Mouse (Mus musculus) hindbrain, embryonic 16.5 days (tissue): ENCODE results near the gene Lkaaear1. TPM values are rescaled to one million over a fixed set of nuclear protein-coding genes. Genes with fewer than 3 reads are reported as not detected.

Source experiments
- ATAC-seq: fragments of 200-750 bp; cut with Nextera tagmentation; 2 replicates; pipeline ENCODE4 v1.8.0; 2017; ENCODE audit warnings: moderate TSS enrichment, moderate library complexity
- H3K27ac ChIP-seq: fragments of 300-500 bp; sonication (generic); 2 replicates; pipeline ENCODE4 v1.5.1; 2014; ENCODE audit warnings: low read depth, mild to moderate bottlenecking, control low read depth, low read length, moderate library complexity
- H3K27me3 ChIP-seq: fragments of 300-500 bp; sonication (generic); replicated peaks from 2 replicates; pipeline ENCODE4 v1.6.1; 2014; ENCODE audit warnings: low read length; ENCODE audit not compliant: control insufficient read depth, insufficient read depth
- H3K36me3 ChIP-seq: fragments of 300-500 bp; sonication (generic); 2 replicates; pipeline ENCODE4 v1.6.1; 2014; ENCODE audit warnings: mild to moderate bottlenecking, low read length, moderate library complexity, mixed read lengths; ENCODE audit not compliant: control insufficient read depth, insufficient read depth
- H3K4me1 ChIP-seq: fragments of 300-500 bp; sonication (generic); 2 replicates; pipeline ENCODE4 v1.6.1; 2014; ENCODE audit warnings: low read depth, low read length; ENCODE audit not compliant: control insufficient read depth, insufficient read depth
- H3K4me2 ChIP-seq: fragments of 300-500 bp; sonication (generic); 2 replicates; pipeline ENCODE4 v1.6.1; 2014; ENCODE audit warnings: mild to moderate bottlenecking, low read length, control low read depth, moderate library complexity
- H3K4me3 ChIP-seq: fragments of 300-500 bp; sonication (generic); 2 replicates; pipeline ENCODE4 v1.5.1; 2014; ENCODE audit warnings: mild to moderate bottlenecking, low read length, control low read depth, moderate library complexity
- H3K9ac ChIP-seq: fragments of 300-500 bp; sonication (generic); 2 replicates; pipeline ENCODE4 v1.6.1; 2014; ENCODE audit warnings: low read depth, mild to moderate bottlenecking, control low read depth, low read length, moderate library complexity
- H3K9me3 ChIP-seq: fragments of 300-500 bp; sonication (generic); 2 replicates; pipeline ENCODE4 v1.6.1; 2014; ENCODE audit warnings: mild to moderate bottlenecking, low read length, moderate library complexity; ENCODE audit not compliant: control insufficient read depth
- WGBS: fragments of 180-500 bp; shearing (Covaris S2); extraction: QIAGEN DNeasy Blood & Tissue Kit; methylation state at CpG from one replicate; pipeline ENCODE4 v1.1.7; 2014; 5-methylcytosine and 5-hydroxymethylcytosine counted together
- polyA plus RNA-seq: library from polyadenylated mRNA; unstranded; fragments of >200 nt; fragmentation: Nextera tagmentation; extraction: Ambion mirVana; gene quantifications from 2 replicates; pipeline ENCODE4 v1.2.1, GENCODE M21; 2015

Lkaaear1 gene
- polyA plus RNA-seq, 1 experiment from 2014 or later, result not detected

GRCm38 (mm10) chr2:181670285-181670912 is 27.8 kb downstream of the Lkaaear1 start:
- Histone ChIP-seq H3K9ac (peak overlapping the region; percentile 57), H3K9me3 (no peaks in the 10 kb centered on the region), H3K4me3 (peak overlapping the region; percentile 46), H3K27me3 (peaks cover 37% of the 10 kb centered on the region), H3K4me2 (peak overlapping the region; percentile 66), H3K27ac (no peak overlapping the region), H3K4me1 (peaks cover 13% of the 10 kb centered on the region), H3K36me3 (no peaks in the 10 kb centered on the region)
- WGBS, result 2% methylated on average over 56 of the region's 56 CpGs
- ATAC-seq, result peak; percentile 41; the same call in 1 of the 2 replicates

- no peaks in the 10 kb centered on the region for H3K9me3 ChIP-seq
- H3K9ac ChIP-seq, result no peak overlapping the region
- WGBS, result 40% methylated on average over 4 of the region's 4 CpGs
- H3K4me3 ChIP-seq, result no peak overlapping the region
- no peaks in the 10 kb centered on the region for H3K36me3 ChIP-seq
- peaks cover 2% of the 10 kb centered on the region; the same call in 1 of the 2 replicates for H3K27me3 ChIP-seq
- ATAC-seq, result no peak
- H3K4me1 ChIP-seq, result no peaks in the 10 kb centered on the region
- no peak overlapping the region for H3K4me2 ChIP-seq
- no peak overlapping the region for H3K27ac ChIP-seq
Observed at GRCm38 (mm10) chr2:181663298-181663630, 35.0 kb downstream of the Lkaaear1 start.

- Histone ChIP-seq H3K27me3 (no peaks in the 10 kb centered on the region; the same call in 1 of the 2 replicates), H3K4me1 (no peaks in the 10 kb centered on the region), H3K9me3 (no peaks in the 10 kb centered on the region), H3K9ac (no peak overlapping the region), H3K36me3 (no peaks in the 10 kb centered on the region), H3K27ac (no peak overlapping the region), H3K4me3 (no peak overlapping the region), H3K4me2 (no peak overlapping the region)
- 82% methylated on average over 3 of the region's 3 CpGs for WGBS
- ATAC-seq, result 0 out of 2 replicates have a peak, but pooled peaks have one; percentile 15
Observed at GRCm38 (mm10) chr2:181662620-181663297, 35.5 kb downstream of the Lkaaear1 start.

- Histone ChIP-seq H3K9ac (no peak overlapping the region), H3K4me3 (no peak overlapping the region), H3K27ac (no peak overlapping the region), H3K36me3 (peaks cover 17% of the 10 kb centered on the region), H3K4me1 (no peaks in the 10 kb centered on the region), H3K27me3 (no peaks in the 10 kb centered on the region), H3K9me3 (no peaks in the 10 kb centered on the region), H3K4me2 (no peak overlapping the region)
- peak; percentile 79 for ATAC-seq
- 10% methylated on average over 9 of the region's 9 CpGs for WGBS
Observed at GRCm38 (mm10) chr2:181659609-181660055, 38.6 kb downstream of the Lkaaear1 start.

GRCm38 (mm10) chr2:181658930-181659555 is 39.2 kb downstream of the Lkaaear1 start:
- H3K27ac ChIP-seq, result no peak overlapping the region
- H3K27me3 ChIP-seq, result no peaks in the 10 kb centered on the region
- no peak overlapping the region for H3K4me2 ChIP-seq
- H3K36me3 ChIP-seq, result peaks cover 18% of the 10 kb centered on the region
- WGBS, result 42% methylated on average over 17 of the region's 17 CpGs
- no peaks in the 10 kb centered on the region for H3K4me1 ChIP-seq
- no peaks in the 10 kb centered on the region for H3K9me3 ChIP-seq
- H3K4me3 ChIP-seq, result no peak overlapping the region
- ATAC-seq, result peak; percentile 29; the same call in 1 of the 2 replicates
- no peak overlapping the region for H3K9ac ChIP-seq

GRCm38 (mm10) chr2:181658528-181658927 is 39.7 kb downstream of the Lkaaear1 start:
- no peak overlapping the region for H3K4me2 ChIP-seq
- H3K4me1 ChIP-seq, result no peaks in the 10 kb centered on the region
- no peaks in the 10 kb centered on the region for H3K9me3 ChIP-seq
- peaks cover 18% of the 10 kb centered on the region for H3K36me3 ChIP-seq
- H3K9ac ChIP-seq, result no peak overlapping the region
- H3K27ac ChIP-seq, result no peak overlapping the region
- H3K4me3 ChIP-seq, result no peak overlapping the region
- no peaks in the 10 kb centered on the region for H3K27me3 ChIP-seq
- WGBS, result 90% methylated on average over 7 of the region's 7 CpGs
- no peak for ATAC-seq

GRCm38 (mm10) chr2:181657441-181657840 is 40.8 kb downstream of the Lkaaear1 start:
- WGBS, result 75% methylated on average over 2 of the region's 2 CpGs
- no peaks in the 10 kb centered on the region for H3K4me1 ChIP-seq
- ATAC-seq, result no peak
- H3K27me3 ChIP-seq, result no peaks in the 10 kb centered on the region
- H3K27ac ChIP-seq, result no peak overlapping the region
- no peaks in the 10 kb centered on the region for H3K9me3 ChIP-seq
- no peak overlapping the region for H3K4me3 ChIP-seq
- peaks cover 24% of the 10 kb centered on the region for H3K36me3 ChIP-seq
- no peak overlapping the region for H3K4me2 ChIP-seq
- no peak overlapping the region for H3K9ac ChIP-seq

- H3K4me2 ChIP-seq, result no peak within 1 kb of the TSS
- H3K9me3 ChIP-seq, result no peaks in the 10 kb centered on the region
- peaks cover 30% of the 10 kb centered on the region for H3K36me3 ChIP-seq
- no peaks in the 10 kb centered on the region for H3K4me1 ChIP-seq
- no peak within 1 kb of the TSS for H3K27ac ChIP-seq
- ATAC-seq, result no peak
- WGBS, result 74% methylated on average over 3 of the region's 3 CpGs
- H3K4me3 ChIP-seq, result no peak within 1 kb of the TSS
- no peaks in the 10 kb centered on the region for H3K27me3 ChIP-seq
- no peak within 1 kb of the TSS for H3K9ac ChIP-seq
Observed at GRCm38 (mm10) chr2:181656734-181657133, 41.5 kb downstream of the Lkaaear1 start, which contains the start of gene Gm29797. TSS of gene Gm29797 (plus strand) at chr2:181657034.

GRCm38 (mm10) chr2:181653523-181653922 is 44.7 kb downstream of the Lkaaear1 start:
- H3K4me3 ChIP-seq, result no peak overlapping the region
- no peak overlapping the region for H3K9ac ChIP-seq
- H3K36me3 ChIP-seq, result peaks cover 50% of the 10 kb centered on the region
- ATAC-seq, result no peak
- no peaks in the 10 kb centered on the region for H3K9me3 ChIP-seq
- no peaks in the 10 kb centered on the region for H3K4me1 ChIP-seq
- 89% methylated on average over 1 of the region's 1 CpGs for WGBS
- H3K4me2 ChIP-seq, result no peak overlapping the region
- no peak overlapping the region for H3K27ac ChIP-seq
- no peaks in the 10 kb centered on the region for H3K27me3 ChIP-seq
